Mouse (Mus musculus) stomach, embryonic 14.5 days (tissue): Measurements from ENCODE around the gene Dcpp1. TPM values are rescaled to one million over a fixed set of nuclear protein-coding genes. Genes with fewer than 3 reads are reported as not detected.

Experiments
- ATAC-seq: fragments of 200-750 bp; cut with Nextera tagmentation; 2 replicates; pipeline ENCODE4 v1.8.0; 2017; ENCODE audit warnings: low read depth, moderate TSS enrichment; ENCODE audit not compliant: insufficient number of reproducible peaks, insufficient read depth, low FRiP score
- H3K27ac ChIP-seq: fragments of 300-500 bp; sonication (generic); 2 replicates; pipeline ENCODE4 v1.5.1; 2014; ENCODE audit warnings: mild to moderate bottlenecking, low read length, moderate library complexity, mixed read lengths
- H3K27me3 ChIP-seq: fragments of 300-500 bp; sonication (generic); 2 replicates; pipeline ENCODE4 v1.6.1; 2014; ENCODE audit warnings: low read length, control low read depth, mixed read lengths; ENCODE audit not compliant: control insufficient read depth, insufficient read depth
- H3K36me3 ChIP-seq: fragments of 300-500 bp; sonication (generic); 2 replicates; pipeline ENCODE4 v1.6.1; 2014; ENCODE audit warnings: mild to moderate bottlenecking, control low read depth, low read length, moderate library complexity, mixed read lengths; ENCODE audit not compliant: control insufficient read depth, insufficient read depth
- H3K4me1 ChIP-seq: fragments of 300-500 bp; sonication (generic); 2 replicates; pipeline ENCODE4 v1.6.1; 2014; ENCODE audit warnings: low read length, control low read depth, mixed read lengths; ENCODE audit not compliant: control insufficient read depth, insufficient read depth
- H3K4me2 ChIP-seq: fragments of 300-500 bp; sonication (generic); replicated peaks from 2 replicates; pipeline ENCODE4 v1.6.1; 2014; ENCODE audit warnings: low read depth, low read length, control low read depth
- H3K4me3 ChIP-seq: fragments of 300-500 bp; sonication (generic); 2 replicates; pipeline ENCODE4 v1.5.1; 2014; ENCODE audit warnings: low read depth, low read length, control low read depth
- H3K9ac ChIP-seq: fragments of 300-500 bp; sonication (generic); replicated peaks from 2 replicates; pipeline ENCODE4 v1.6.1; 2014; ENCODE audit warnings: low read depth, mild to moderate bottlenecking, control low read depth, low read length, moderate library complexity, mixed read lengths
- H3K9me3 ChIP-seq: fragments of 300-500 bp; sonication (generic); 2 replicates; pipeline ENCODE4 v1.6.1; 2016; ENCODE audit warnings: low read depth, low read length, control low read depth; ENCODE audit not compliant: control insufficient read depth
- WGBS: fragments of 180-500 bp; shearing (Covaris S2); extraction: QIAGEN DNeasy Blood & Tissue Kit; methylation state at CpG from one replicate; pipeline ENCODE4 v1.1.7; 2014; 5-methylcytosine and 5-hydroxymethylcytosine counted together
- polyA plus RNA-seq: library from polyadenylated mRNA; unstranded; fragments of >200 nt; fragmentation: Nextera tagmentation; extraction: Ambion mirVana; gene quantifications from 2 replicates; pipeline ENCODE4 v1.2.1, GENCODE M21; 2014

The Dcpp1 gene
- polyA plus RNA-seq, 1 experiment from 2014 or later = not detected

GRCm38 (mm10) chr17:23853292-23853691 lies 27.4 kb upstream of the Dcpp1 start:
- Histone ChIP-seq H3K4me2 (no peak overlapping the region), H3K4me1 (no peaks in the 10 kb centered on the region), H3K27me3 (no peaks in the 10 kb centered on the region), H3K9me3 (no peaks in the 10 kb centered on the region), H3K9ac (no peak overlapping the region), H3K4me3 (no peak overlapping the region), H3K27ac (no peak overlapping the region), H3K36me3 (no peaks in the 10 kb centered on the region)
- ATAC-seq = no peak; the same call in 1 of the 2 replicates
- 40% methylated on average over 5 of the region's 5 CpGs for WGBS

- no peaks in the 10 kb centered on the region for H3K27me3 ChIP-seq
- WGBS = 87% methylated on average over 10 of the region's 10 CpGs
- H3K27ac ChIP-seq = no peak overlapping the region
- H3K4me3 ChIP-seq = no peak overlapping the region
- ATAC-seq = no peak
- H3K4me1 ChIP-seq = no peaks in the 10 kb centered on the region
- no peak overlapping the region for H3K9ac ChIP-seq
- H3K9me3 ChIP-seq = no peaks in the 10 kb centered on the region
- no peak overlapping the region for H3K4me2 ChIP-seq
- H3K36me3 ChIP-seq = no peaks in the 10 kb centered on the region
Measured at GRCm38 (mm10) chr17:23854229-23854765, 26.4 kb upstream of the Dcpp1 start.

GRCm38 (mm10) chr17:23857193-23857592 lies 23.5 kb upstream of the Dcpp1 start:
- 85% methylated on average over 6 of the region's 6 CpGs for WGBS
- no peak for ATAC-seq
- no peak overlapping the region for H3K4me3 ChIP-seq
- H3K9ac ChIP-seq = no peak overlapping the region
- no peak overlapping the region for H3K4me2 ChIP-seq
- no peaks in the 10 kb centered on the region for H3K27me3 ChIP-seq
- no peaks in the 10 kb centered on the region for H3K9me3 ChIP-seq
- H3K27ac ChIP-seq = no peak overlapping the region
- no peaks in the 10 kb centered on the region for H3K4me1 ChIP-seq
- H3K36me3 ChIP-seq = no peaks in the 10 kb centered on the region

GRCm38 (mm10) chr17:23857913-23858312 lies 22.8 kb upstream of the Dcpp1 start:
- no peak overlapping the region for H3K4me2 ChIP-seq
- no peak overlapping the region; the same call in 1 of the 2 replicates for H3K27ac ChIP-seq
- ATAC-seq = peak; percentile 78
- H3K4me3 ChIP-seq = no peak overlapping the region
- no peaks in the 10 kb centered on the region for H3K27me3 ChIP-seq
- no peaks in the 10 kb centered on the region for H3K36me3 ChIP-seq
- no peaks in the 10 kb centered on the region for H3K4me1 ChIP-seq
- no peaks in the 10 kb centered on the region for H3K9me3 ChIP-seq
- WGBS = 61% methylated on average over 2 of the region's 2 CpGs
- H3K9ac ChIP-seq = no peak overlapping the region

- Histone ChIP-seq H3K27me3 (no peaks in the 10 kb centered on the region), H3K36me3 (no peaks in the 10 kb centered on the region), H3K4me1 (no peaks in the 10 kb centered on the region), H3K4me3 (no peak overlapping the region), H3K4me2 (no peak overlapping the region), H3K9me3 (no peaks in the 10 kb centered on the region), H3K9ac (no peak overlapping the region), H3K27ac (no peak overlapping the region)
- WGBS = 80% methylated on average over 4 of the region's 4 CpGs
- no peak for ATAC-seq
Measured at GRCm38 (mm10) chr17:23862926-23863325, 17.8 kb upstream of the Dcpp1 start.

GRCm38 (mm10) chr17:23867756-23868155 lies 12.9 kb upstream of the Dcpp1 start, which contains the start of gene Prss21:
Prss21 (plus strand) TSS chr17:23868056.
- Histone ChIP-seq H3K9ac (no peak within 1 kb of the TSS), H3K4me1 (no peaks in the 10 kb centered on the region), H3K27ac (no peak within 1 kb of the TSS), H3K27me3 (no peaks in the 10 kb centered on the region), H3K9me3 (no peaks in the 10 kb centered on the region), H3K4me3 (no peak within 1 kb of the TSS), H3K4me2 (no peak within 1 kb of the TSS), H3K36me3 (no peaks in the 10 kb centered on the region)
- 87% methylated on average over 15 of the region's 15 CpGs for WGBS
- no peak for ATAC-seq

GRCm38 (mm10) chr17:23868513-23868912 lies 12.2 kb upstream of the Dcpp1 start:
- H3K4me2 ChIP-seq = no peak overlapping the region
- no peaks in the 10 kb centered on the region for H3K36me3 ChIP-seq
- H3K27me3 ChIP-seq = no peaks in the 10 kb centered on the region
- no peaks in the 10 kb centered on the region for H3K4me1 ChIP-seq
- no peak for ATAC-seq
- H3K4me3 ChIP-seq = no peak overlapping the region
- H3K9me3 ChIP-seq = no peaks in the 10 kb centered on the region
- no peak overlapping the region for H3K27ac ChIP-seq
- no peak overlapping the region for H3K9ac ChIP-seq
- WGBS = 88% methylated on average over 11 of the region's 11 CpGs

GRCm38 (mm10) chr17:23873884-23874856 lies 6.5 kb upstream of the Dcpp1 start:
- peak; percentile 51; the same call in 1 of the 2 replicates for ATAC-seq
- Histone ChIP-seq H3K4me1 (no peaks in the 10 kb centered on the region; the same call in 1 of the 2 replicates), H3K4me3 (no peak overlapping the region), H3K36me3 (no peaks in the 10 kb centered on the region), H3K4me2 (no peak overlapping the region), H3K9me3 (no peaks in the 10 kb centered on the region), H3K27ac (no peak overlapping the region), H3K9ac (no peak overlapping the region), H3K27me3 (no peaks in the 10 kb centered on the region)
- WGBS = 44% methylated on average over 8 of the region's 8 CpGs
